Mouse (Mus musculus) mouse embryonic stem cell (cell line): ENCODE measurements around the gene Trim38.
"Not testable (repeated sequence)": the region's sequence is repeated elsewhere in the genome, so short reads cannot be mapped to it uniquely, and the experiment has no call there.

Source experiments
- in situ Hi-C, 2 experiments: fragments of 300-500 bp; cut with MboI; formaldehyde crosslinking; loops; 1 replicate in 1 of 2; 3 replicates in 1 of 2; pipeline ENCODE4 v1.14.3; 2019 to 2020; ENCODE audit warnings: low sequenced_read_pairs in 2 of 2, low pct_unique_long_range_greater_than_20kb in 1 of 2, mixed read lengths in 1 of 2; ENCODE audit not compliant: unreplicated experiment in 1 of 2

The Trim38 gene

GRCm38 (mm10) chr13:23769613-23770012, at the start of gene Trim38:
Gene Trim38 (plus strand): TSS chr13:23769913.
- in situ Hi-C loops: not testable (repeated sequence)

- in situ Hi-C loops: no loop called here
These were observed 45.5 kb upstream of the Trim38 start for GRCm38 (mm10) chr13:23724239-23724638.

GRCm38 (mm10) chr13:23725213-23725612, 44.5 kb upstream of the Trim38 start:
- in situ Hi-C loops: loop anchor here in 1 of 2 experiments (25.0 kb wide), 1 partner anchor 1688 kb away; the partner anchor contains the start of genes Hist1h2ag, Hist1h2ah, Hist1h2bj and Hist1h2bk

- in situ Hi-C loops: loop anchor here in 1 of 2 experiments (25.0 kb wide), 1 partner anchor 1691 kb away; the partner anchor contains the start of genes Hist1h2ag, Hist1h2ah, Hist1h2bj and Hist1h2bk
These were observed 41.1 kb upstream of the Trim38 start for GRCm38 (mm10) chr13:23728472-23729191.

- in situ Hi-C loops: loop anchor here in 1 of 2 experiments (25.0 kb wide), 1 partner anchor 1692 kb away; the partner anchor contains the start of genes Hist1h2ag, Hist1h2ah, Hist1h2bj and Hist1h2bk
These were observed 40.6 kb upstream of the Trim38 start for GRCm38 (mm10) chr13:23729192-23729525.

- in situ Hi-C loops: loop anchor here in 1 of 2 experiments (10.0 to 25.0 kb wide), 2 partner anchors 45 to 1692 kb away; partner anchors contain the start of genes Hist1h2ac, Hist1h2ag, Hist1h2ah and Hist1h2bc
These were observed 40.0 kb upstream of the Trim38 start for GRCm38 (mm10) chr13:23729706-23730105.

GRCm38 (mm10) chr13:23730479-23730878, 39.2 kb upstream of the Trim38 start:
- in situ Hi-C loops: loop anchor here in 1 of 2 experiments (10.0 to 25.0 kb wide), 2 partner anchors 46 to 1693 kb away; partner anchors contain the start of genes Hist1h2ac, Hist1h2ag, Hist1h2ah and Hist1h2bc

- in situ Hi-C loops: loop anchor here in 1 of 2 experiments (10.0 to 25.0 kb wide), 2 partner anchors 47 to 1695 kb away; partner anchors contain the start of genes Hist1h2ac, Hist1h2ag, Hist1h2ah and Hist1h2bc
These were observed 37.4 kb upstream of the Trim38 start for GRCm38 (mm10) chr13:23732156-23732804.

GRCm38 (mm10) chr13:23737091-23737490, 32.6 kb upstream of the Trim38 start:
- in situ Hi-C loops: loop anchor here in 1 of 2 experiments (10.0 to 25.0 kb wide), 2 partner anchors 52 to 1700 kb away; partner anchors contain the start of genes Hist1h2ac, Hist1h2ag, Hist1h2ah and Hist1h2bc

- in situ Hi-C loops: loop anchor here in 1 of 2 experiments (10.0 to 25.0 kb wide), 2 partner anchors 53 to 1701 kb away; partner anchors contain the start of genes Hist1h2ac, Hist1h2ag, Hist1h2ah and Hist1h2bc
These were observed 31.7 kb upstream of the Trim38 start for GRCm38 (mm10) chr13:23738041-23738440.

GRCm38 (mm10) chr13:23738677-23739068, 31.0 kb upstream of the Trim38 start, which contains the start of gene Hist1h1c:
Gene Hist1h1c (plus strand): TSS chr13:23738808.
- in situ Hi-C loops: loop anchor here in 1 of 2 experiments (10.0 to 25.0 kb wide), 2 partner anchors 54 to 1701 kb away; partner anchors contain the start of genes Hist1h2ac, Hist1h2ag, Hist1h2ah and Hist1h2bc

GRCm38 (mm10) chr13:23739069-23739921, 30.4 kb upstream of the Trim38 start:
- in situ Hi-C loops: loop anchor here in 1 of 2 experiments (10.0 to 25.0 kb wide), 2 partner anchors 54 to 1702 kb away; partner anchors contain the start of genes Hist1h2ac, Hist1h2ag, Hist1h2ah and Hist1h2bc

GRCm38 (mm10) chr13:23739922-23740252, 29.8 kb upstream of the Trim38 start:
- in situ Hi-C loops: loop anchor here in 1 of 2 experiments (10.0 to 25.0 kb wide), 3 partner anchors 55 to 1703 kb away; partner anchors contain the start of genes Hist1h2ac, Hist1h2ad, Hist1h2ae and Hist1h2ag

- in situ Hi-C loops: loop anchor here in 1 of 2 experiments (10.0 to 25.0 kb wide), 2 partner anchors 166 to 1703 kb away; partner anchors contain the start of genes Hist1h2ad, Hist1h2ae, Hist1h2ag and Hist1h2ah
These were observed 29.4 kb upstream of the Trim38 start for GRCm38 (mm10) chr13:23740256-23740840.

- in situ Hi-C loops: loop anchor here in 1 of 2 experiments (10.0 to 25.0 kb wide), 2 partner anchors 166 to 1704 kb away; partner anchors contain the start of genes Hist1h2ad, Hist1h2ae, Hist1h2ag and Hist1h2ah
These were observed 28.8 kb upstream of the Trim38 start for GRCm38 (mm10) chr13:23740910-23741309.

GRCm38 (mm10) chr13:23742007-23742406, 27.7 kb upstream of the Trim38 start:
- in situ Hi-C loops: loop anchor here in 1 of 2 experiments (10.0 to 25.0 kb wide), 2 partner anchors 167 to 1705 kb away; partner anchors contain the start of genes Hist1h2ad, Hist1h2ae, Hist1h2ag and Hist1h2ah

GRCm38 (mm10) chr13:23743215-23743614, 26.5 kb upstream of the Trim38 start:
- in situ Hi-C loops: loop anchor here in 1 of 2 experiments (10.0 to 25.0 kb wide), 2 partner anchors 168 to 1706 kb away; partner anchors contain the start of genes Hist1h2ad, Hist1h2ae, Hist1h2ag and Hist1h2ah
